Mouse (Mus musculus) heart, embryonic 12.5 days (tissue): Measurements from ENCODE around the gene Napsa. TPM values are rescaled to one million over a fixed set of nuclear protein-coding genes. Genes with fewer than 3 reads are reported as not detected.

Experiments used
- ATAC-seq: fragments of 200-750 bp; cut with Nextera tagmentation; 2 replicates; pipeline ENCODE4 v1.8.0; 2017; ENCODE audit warnings: moderate TSS enrichment, moderate library complexity; ENCODE audit not compliant: insufficient number of reproducible peaks, low FRiP score
- H3K27ac ChIP-seq: fragments of 300-500 bp; sonication (generic); 2 replicates; pipeline ENCODE4 v1.5.1; 2016; ENCODE audit warnings: mild to moderate bottlenecking, moderate library complexity; ENCODE audit not compliant: poor library complexity, severe bottlenecking
- H3K27me3 ChIP-seq: fragments of 300-500 bp; sonication (generic); replicated peaks from 2 replicates; pipeline ENCODE4 v1.6.1; 2016; ENCODE audit warnings: mild to moderate bottlenecking, moderate library complexity
- H3K36me3 ChIP-seq: fragments of 300-500 bp; sonication (generic); 2 replicates; pipeline ENCODE4 v1.6.1; 2016; ENCODE audit warnings: mild to moderate bottlenecking, moderate library complexity
- H3K4me1 ChIP-seq: fragments of 300-500 bp; sonication (generic); replicated peaks from 2 replicates; pipeline ENCODE4 v1.6.1; 2016; ENCODE audit warnings: mild to moderate bottlenecking
- H3K4me2 ChIP-seq: fragments of 300-500 bp; sonication (generic); 2 replicates; pipeline ENCODE4 v1.6.1; 2016; ENCODE audit warnings: mild to moderate bottlenecking, moderate library complexity
- H3K4me3 ChIP-seq: fragments of 300-500 bp; sonication (generic); 2 replicates; pipeline ENCODE4 v1.5.1; 2016; ENCODE audit warnings: mild to moderate bottlenecking
- H3K9ac ChIP-seq: fragments of 300-500 bp; sonication (generic); 2 replicates; pipeline ENCODE4 v1.6.1; 2016; ENCODE audit warnings: mild to moderate bottlenecking, moderate library complexity
- H3K9me3 ChIP-seq: fragments of 300-500 bp; sonication (generic); replicated peaks from 2 replicates; pipeline ENCODE4 v1.6.1; 2016; ENCODE audit warnings: mild to moderate bottlenecking, moderate library complexity
- WGBS: fragments of 180-500 bp; shearing (Covaris S2); methylation state at CpG from one replicate; pipeline ENCODE4 v1.1.7; 2016; 5-methylcytosine and 5-hydroxymethylcytosine counted together
- polyA plus RNA-seq: library from polyadenylated mRNA; unstranded; fragments of >200 nt; fragmentation: Nextera tagmentation; extraction: Ambion mirVana; gene quantifications from 2 replicates; pipeline ENCODE4 v1.2.1, GENCODE M21; 2016

Napsa gene
- polyA plus RNA-seq, 1 experiment from 2014 or later = not detected

DNA sequence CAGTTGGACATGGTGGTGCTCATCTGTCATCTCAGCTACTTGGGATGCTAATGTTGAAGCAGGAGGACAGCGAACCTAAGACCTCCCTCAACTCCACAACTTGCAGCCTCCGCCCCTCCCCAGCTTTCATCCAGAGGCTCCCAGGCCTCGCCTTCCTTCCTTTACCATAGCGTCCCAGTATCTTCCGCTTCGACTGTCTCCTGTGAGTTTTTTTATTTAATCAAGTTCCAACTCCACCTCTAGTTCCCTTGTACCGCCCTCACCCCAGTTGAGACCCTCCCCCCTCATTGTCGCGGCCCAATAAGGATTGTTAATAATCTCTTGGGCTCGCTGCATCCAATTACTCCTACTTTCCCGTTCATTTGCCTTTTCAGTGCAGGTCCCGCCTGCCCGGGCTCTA, 17.8 kb downstream of the Napsa start:
- Histone ChIP-seq H3K9ac (no peak overlapping the region), H3K27me3 (peaks cover 93% of the 10 kb centered on the region), H3K9me3 (no peaks in the 10 kb centered on the region), H3K4me3 (peak overlapping the region; percentile 57), H3K27ac (no peak overlapping the region), H3K4me1 (peaks cover 33% of the 10 kb centered on the region), H3K4me2 (peak overlapping the region; percentile 91), H3K36me3 (no peaks in the 10 kb centered on the region)
- WGBS = 3% methylated on average over 13 of the region's 13 CpGs
- no peak for ATAC-seq

DNA sequence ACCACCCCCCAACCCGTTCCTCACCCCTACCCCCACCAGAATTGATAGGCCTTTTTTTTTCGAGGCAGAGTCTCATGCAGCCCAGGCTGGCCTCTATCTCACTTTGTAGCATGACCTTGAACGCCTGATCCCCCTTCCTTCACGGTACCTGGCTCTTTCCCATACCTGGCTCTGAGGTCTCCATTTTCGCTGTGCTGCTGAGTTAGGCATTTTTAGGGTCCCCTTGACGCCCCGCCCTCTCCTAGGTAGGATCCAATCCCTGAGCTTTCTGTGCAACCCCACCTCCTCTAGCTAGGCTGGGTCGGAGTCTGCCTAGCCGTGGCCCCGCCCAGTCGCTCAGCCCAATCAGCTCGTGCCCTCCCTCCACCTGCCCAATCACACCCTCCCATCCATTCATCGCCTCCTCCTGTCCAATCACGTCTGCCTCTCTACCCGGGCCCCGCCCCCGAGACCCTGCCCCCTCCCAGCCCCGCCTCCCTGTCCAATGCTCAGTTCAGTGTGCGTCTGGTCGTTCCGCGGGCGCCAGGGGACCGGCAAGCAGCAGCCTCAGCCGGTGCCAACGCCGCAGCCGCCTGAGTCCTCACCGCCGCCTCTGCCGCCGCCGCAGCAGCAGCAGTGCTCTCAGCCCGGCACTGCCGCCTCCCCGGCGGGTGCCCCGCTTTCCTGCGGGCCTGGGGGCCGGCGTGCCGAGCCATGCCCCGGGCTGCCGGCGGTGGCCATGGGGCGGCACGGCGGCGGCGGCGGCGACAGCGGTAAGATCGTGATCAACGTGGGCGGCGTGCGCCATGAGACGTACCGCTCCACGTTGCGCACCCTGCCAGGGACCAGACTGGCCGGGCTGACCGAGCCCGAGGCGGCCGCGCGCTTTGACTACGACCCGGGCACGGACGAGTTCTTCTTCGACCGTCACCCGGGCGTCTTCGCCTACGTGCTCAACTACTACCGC, 18.5 kb downstream of the Napsa start, which contains the start of gene Kcnc3:
Gene Kcnc3 (plus strand): TSS at position 263 of the 946 bp plus-strand sequence.
- H3K4me1 ChIP-seq = peaks cover 33% of the 10 kb centered on the region
- peak within 1 kb of the TSS; percentile 57 for H3K4me3 ChIP-seq
- no peaks in the 10 kb centered on the region for H3K9me3 ChIP-seq
- peak; percentile 89 for ATAC-seq
- no peak within 1 kb of the TSS for H3K27ac ChIP-seq
- H3K27me3 ChIP-seq = peaks cover 86% of the 10 kb centered on the region
- under 1% methylated on average over 80 of the region's 80 CpGs for WGBS
- H3K9ac ChIP-seq = peak within 1 kb of the TSS; percentile 65
- no peaks in the 10 kb centered on the region for H3K36me3 ChIP-seq
- peak within 1 kb of the TSS; percentile 91 for H3K4me2 ChIP-seq

DNA sequence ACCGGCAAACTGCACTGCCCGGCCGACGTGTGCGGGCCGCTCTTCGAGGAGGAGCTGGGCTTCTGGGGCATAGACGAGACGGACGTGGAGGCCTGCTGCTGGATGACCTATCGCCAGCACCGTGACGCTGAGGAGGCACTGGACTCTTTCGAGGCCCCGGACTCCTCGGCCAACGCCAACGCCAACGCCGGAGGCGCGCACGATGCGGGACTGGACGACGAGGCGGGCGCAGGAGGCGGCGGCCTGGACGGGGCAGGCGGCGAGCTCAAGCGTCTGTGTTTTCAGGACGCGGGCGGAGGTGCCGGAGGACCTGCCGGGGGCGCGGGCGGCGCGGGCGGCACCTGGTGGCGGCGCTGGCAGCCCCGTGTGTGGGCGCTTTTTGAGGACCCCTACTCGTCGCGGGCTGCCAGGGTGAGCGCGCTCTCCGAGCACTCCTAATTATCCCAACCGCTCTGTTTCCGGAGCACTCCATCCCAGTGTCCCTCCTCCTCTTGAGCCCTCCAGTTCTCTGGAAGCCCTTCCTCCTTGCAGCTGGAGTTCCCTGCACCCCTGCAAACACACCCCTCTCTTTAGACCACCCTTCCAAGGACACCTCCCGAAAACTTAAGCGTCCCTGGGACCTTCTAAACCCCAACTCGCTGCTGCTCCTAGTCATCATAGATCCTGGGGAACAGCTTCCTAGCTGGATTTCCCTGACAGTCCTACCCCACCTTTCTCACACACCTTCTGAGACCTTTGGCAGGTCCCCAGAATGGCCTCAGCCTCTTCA, 19.4 kb downstream of the Napsa start:
- under 1% methylated on average over 60 of the region's 60 CpGs for WGBS
- peaks cover 77% of the 10 kb centered on the region for H3K27me3 ChIP-seq
- no peak for ATAC-seq
- H3K27ac ChIP-seq = no peak overlapping the region
- H3K4me2 ChIP-seq = peak overlapping the region; percentile 91
- no peaks in the 10 kb centered on the region for H3K9me3 ChIP-seq
- H3K9ac ChIP-seq = peak overlapping the region; percentile 29; the same call in 1 of the 2 replicates
- H3K4me3 ChIP-seq = peak overlapping the region; percentile 57
- peaks cover 33% of the 10 kb centered on the region for H3K4me1 ChIP-seq
- H3K36me3 ChIP-seq = no peaks in the 10 kb centered on the region

DNA sequence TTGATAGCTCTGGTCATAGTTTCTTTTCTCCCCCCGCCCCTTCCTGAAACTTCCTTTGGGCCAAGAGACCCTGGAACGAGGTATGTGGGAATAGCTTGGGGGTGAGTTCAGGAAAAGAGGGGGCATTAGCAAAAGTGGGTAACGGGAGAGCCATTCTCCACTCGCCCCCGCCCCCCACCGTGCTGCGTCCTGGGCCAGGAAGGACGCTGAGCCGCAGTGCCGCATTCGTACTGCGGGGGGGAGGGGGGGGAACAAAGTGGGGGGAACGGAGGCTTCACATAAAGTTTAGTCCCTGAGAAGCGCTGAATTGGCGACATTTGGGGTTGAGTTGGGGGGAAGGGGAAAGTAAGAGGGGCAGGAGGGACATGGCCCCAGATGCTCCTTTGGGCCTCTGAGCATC, 20.9 kb downstream of the Napsa start:
- H3K27me3 ChIP-seq = peaks cover 62% of the 10 kb centered on the region
- H3K4me3 ChIP-seq = no peak overlapping the region
- peaks cover 33% of the 10 kb centered on the region for H3K4me1 ChIP-seq
- no peaks in the 10 kb centered on the region for H3K9me3 ChIP-seq
- no peak overlapping the region for H3K4me2 ChIP-seq
- no peaks in the 10 kb centered on the region for H3K36me3 ChIP-seq
- ATAC-seq = no peak
- H3K9ac ChIP-seq = no peak overlapping the region
- 5% methylated on average over 15 of the region's 15 CpGs for WGBS
- no peak overlapping the region for H3K27ac ChIP-seq

DNA sequence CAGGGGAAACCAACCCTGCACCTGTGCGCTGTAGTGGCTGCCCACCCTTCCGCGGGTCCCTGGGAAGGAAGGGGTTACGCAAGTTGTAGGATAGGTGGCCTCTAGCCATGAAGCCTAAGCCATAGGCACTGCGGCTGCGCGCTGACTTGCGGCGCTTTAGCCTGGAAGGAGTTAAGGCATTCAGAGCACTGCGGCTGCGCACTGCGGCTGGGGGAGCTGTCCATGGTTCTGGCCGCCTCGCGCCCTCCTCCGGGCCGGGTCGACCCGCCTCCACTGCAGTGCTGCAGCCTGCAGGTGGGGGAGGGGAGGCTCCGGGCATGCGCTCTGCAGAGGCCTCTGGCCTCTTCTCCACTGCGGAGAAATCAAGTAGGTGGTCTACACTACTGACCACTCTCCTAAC, 21.6 kb downstream of the Napsa start:
- Histone ChIP-seq H3K27ac (no peak overlapping the region), H3K36me3 (no peaks in the 10 kb centered on the region), H3K4me1 (peaks cover 28% of the 10 kb centered on the region), H3K27me3 (peaks cover 61% of the 10 kb centered on the region), H3K9me3 (no peaks in the 10 kb centered on the region), H3K9ac (no peak overlapping the region), H3K4me3 (no peak overlapping the region), H3K4me2 (0 out of 2 replicates have a peak overlapping the region, but pooled peaks have one; percentile 22)
- ATAC-seq = peak; percentile 19; the same call in 1 of the 2 replicates
- under 1% methylated on average over 22 of the region's 22 CpGs for WGBS

DNA sequence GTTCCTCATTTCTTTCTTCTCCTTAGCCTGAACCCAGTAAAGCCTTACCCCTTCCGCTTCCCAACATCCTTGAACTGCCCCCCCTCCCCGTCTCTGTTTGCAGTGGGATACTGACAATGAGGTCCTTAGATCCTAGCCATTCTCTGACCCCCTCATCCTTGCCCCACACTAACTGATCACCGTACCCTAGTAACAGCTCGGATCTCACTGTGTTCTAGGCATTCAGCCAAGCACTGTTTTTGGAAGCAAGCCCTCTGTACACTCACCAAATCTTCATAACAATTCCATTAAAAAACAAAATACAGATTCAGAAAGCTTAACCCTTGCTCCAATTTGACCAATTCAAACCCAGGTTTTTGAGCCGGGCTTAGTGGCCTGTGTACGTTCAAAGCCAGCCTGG, 22.1 kb downstream of the Napsa start:
- ATAC-seq = no peak
- no peaks in the 10 kb centered on the region for H3K9me3 ChIP-seq
- H3K9ac ChIP-seq = no peak overlapping the region
- no peak overlapping the region for H3K27ac ChIP-seq
- H3K4me3 ChIP-seq = no peak overlapping the region
- WGBS = 56% methylated on average over 6 of the region's 6 CpGs
- H3K27me3 ChIP-seq = peaks cover 60% of the 10 kb centered on the region
- no peaks in the 10 kb centered on the region for H3K36me3 ChIP-seq
- H3K4me1 ChIP-seq = peaks cover 23% of the 10 kb centered on the region
- H3K4me2 ChIP-seq = no peak overlapping the region

DNA sequence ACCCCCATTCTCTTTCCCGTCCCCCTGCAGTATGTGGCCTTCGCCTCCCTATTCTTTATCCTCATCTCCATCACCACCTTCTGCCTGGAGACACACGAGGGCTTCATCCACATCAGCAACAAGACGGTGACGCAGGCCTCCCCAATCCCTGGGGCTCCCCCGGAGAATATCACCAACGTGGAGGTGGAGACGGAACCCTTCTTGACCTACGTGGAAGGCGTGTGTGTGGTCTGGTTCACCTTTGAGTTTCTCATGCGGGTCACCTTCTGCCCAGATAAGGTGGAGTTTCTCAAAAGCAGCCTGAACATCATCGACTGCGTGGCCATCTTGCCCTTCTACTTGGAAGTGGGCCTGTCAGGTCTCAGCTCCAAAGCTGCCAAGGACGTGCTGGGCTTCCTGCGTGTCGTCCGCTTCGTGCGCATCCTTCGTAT, 23.0 kb downstream of the Napsa start:
- H3K27ac ChIP-seq = no peak overlapping the region
- WGBS = 91% methylated on average over 20 of the region's 20 CpGs
- no peak overlapping the region for H3K4me3 ChIP-seq
- no peaks in the 10 kb centered on the region for H3K36me3 ChIP-seq
- peaks cover 60% of the 10 kb centered on the region for H3K27me3 ChIP-seq
- H3K4me2 ChIP-seq = no peak overlapping the region
- no peak for ATAC-seq
- no peaks in the 10 kb centered on the region for H3K9me3 ChIP-seq
- H3K9ac ChIP-seq = no peak overlapping the region
- H3K4me1 ChIP-seq = peaks cover 21% of the 10 kb centered on the region

DNA sequence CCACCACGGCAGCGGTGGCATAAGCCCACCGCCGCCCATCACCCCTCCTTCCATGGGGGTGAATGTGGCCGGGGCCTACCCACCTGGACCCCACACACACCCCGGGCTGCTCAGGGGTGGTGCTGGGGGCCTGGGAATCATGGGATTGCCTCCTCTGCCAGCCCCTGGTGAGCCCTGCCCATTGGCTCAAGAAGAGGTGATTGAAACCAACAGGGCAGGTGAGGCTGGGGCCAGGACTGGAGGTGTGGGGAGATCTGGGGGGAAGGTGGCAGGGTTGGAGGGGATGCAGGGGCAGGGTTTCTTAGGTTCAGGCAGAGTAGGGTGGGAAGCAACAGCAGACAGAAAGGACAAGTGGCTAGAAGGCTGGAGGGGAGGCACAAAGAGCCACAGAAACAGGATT, 23.9 kb downstream of the Napsa start:
- no peak for ATAC-seq
- Histone ChIP-seq H3K4me2 (no peak overlapping the region), H3K9me3 (no peaks in the 10 kb centered on the region), H3K27me3 (peaks cover 60% of the 10 kb centered on the region), H3K27ac (no peak overlapping the region), H3K36me3 (no peaks in the 10 kb centered on the region), H3K9ac (no peak overlapping the region), H3K4me1 (peaks cover 12% of the 10 kb centered on the region), H3K4me3 (no peak overlapping the region)
- 92% methylated on average over 6 of the region's 6 CpGs for WGBS

DNA sequence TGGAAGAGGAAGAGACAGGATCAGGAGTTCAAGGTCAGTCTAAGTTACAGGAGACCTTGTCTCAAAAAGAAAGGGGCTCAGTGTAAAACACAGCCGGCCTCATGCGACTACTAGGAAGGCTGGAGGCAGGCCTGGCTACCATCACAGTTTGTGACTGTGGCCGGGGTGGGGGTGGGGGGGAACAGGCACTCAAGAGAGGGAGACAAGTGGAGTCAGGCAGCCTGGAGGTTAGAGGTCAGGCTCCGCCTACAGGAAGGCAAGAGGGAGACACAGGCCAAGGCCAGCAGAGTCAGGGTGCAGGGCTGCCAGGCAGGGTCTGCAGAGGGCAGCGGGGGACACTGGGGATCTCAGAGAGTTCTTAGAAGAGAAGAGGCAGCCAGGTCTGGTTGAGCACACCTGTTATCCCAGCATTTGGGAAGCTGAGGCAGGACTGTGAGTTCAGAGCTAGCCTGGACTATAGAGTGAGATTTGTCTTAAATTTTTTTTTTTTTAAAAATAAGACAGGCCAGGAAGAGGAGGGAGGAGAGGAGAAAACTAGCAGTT, 24.9 kb downstream of the Napsa start:
- Histone ChIP-seq H3K36me3 (no peaks in the 10 kb centered on the region), H3K9ac (no peak overlapping the region), H3K4me3 (no peak overlapping the region), H3K27me3 (peaks cover 60% of the 10 kb centered on the region), H3K4me2 (no peak overlapping the region), H3K9me3 (no peaks in the 10 kb centered on the region), H3K27ac (no peak overlapping the region), H3K4me1 (peaks cover 6% of the 10 kb centered on the region; the same call in 1 of the 2 replicates)
- 36% methylated on average over 5 of the region's 5 CpGs for WGBS
- no peak for ATAC-seq

DNA sequence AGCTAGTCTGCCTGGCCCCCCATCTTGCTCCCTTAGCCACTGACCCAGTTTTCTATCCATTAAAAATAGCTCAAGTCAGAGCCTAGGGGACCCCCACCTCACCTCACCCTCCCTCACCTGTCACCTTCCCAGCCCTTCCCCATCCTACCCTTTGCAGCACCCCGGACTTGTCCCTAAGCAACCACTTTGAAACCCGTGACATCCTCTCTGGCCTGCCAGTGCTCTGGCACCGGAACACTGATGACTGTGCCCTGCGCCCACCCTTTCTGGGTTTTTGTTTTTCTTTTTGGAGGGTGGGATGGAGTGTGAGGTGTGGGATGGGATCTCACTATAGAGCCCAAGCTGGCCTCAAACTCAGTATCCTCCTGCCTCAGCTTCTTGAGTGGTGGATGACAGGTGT, 25.5 kb downstream of the Napsa start:
- H3K9me3 ChIP-seq = no peaks in the 10 kb centered on the region
- H3K36me3 ChIP-seq = no peaks in the 10 kb centered on the region
- 82% methylated on average over 4 of the region's 4 CpGs for WGBS
- no peak overlapping the region for H3K27ac ChIP-seq
- peaks cover 60% of the 10 kb centered on the region for H3K27me3 ChIP-seq
- no peak overlapping the region for H3K4me2 ChIP-seq
- H3K4me3 ChIP-seq = no peak overlapping the region
- peaks cover 6% of the 10 kb centered on the region; the same call in 1 of the 2 replicates for H3K4me1 ChIP-seq
- no peak overlapping the region for H3K9ac ChIP-seq
- no peak for ATAC-seq

DNA sequence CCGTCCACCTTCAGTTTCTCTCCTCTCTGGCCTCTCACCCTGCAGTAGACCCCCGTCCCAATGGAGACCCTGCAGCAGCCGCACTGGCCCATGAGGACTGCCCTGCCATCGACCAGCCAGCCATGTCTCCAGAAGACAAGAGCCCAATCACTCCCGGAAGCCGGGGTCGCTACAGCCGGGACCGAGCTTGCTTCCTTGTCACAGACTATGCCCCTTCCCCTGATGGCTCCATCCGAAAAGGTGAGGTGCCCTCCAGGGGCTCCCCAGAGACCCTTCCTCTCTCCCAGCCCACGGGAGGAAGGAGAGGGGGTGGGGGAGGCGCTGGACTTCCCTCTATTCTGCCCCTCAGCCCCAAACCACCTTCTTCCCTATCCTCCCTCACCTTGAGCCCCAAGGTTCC, 26.2 kb downstream of the Napsa start:
- ATAC-seq = no peak
- Histone ChIP-seq H3K27ac (no peak overlapping the region), H3K9ac (no peak overlapping the region), H3K4me2 (no peak overlapping the region), H3K27me3 (peaks cover 60% of the 10 kb centered on the region), H3K4me1 (peaks cover 6% of the 10 kb centered on the region; the same call in 1 of the 2 replicates), H3K4me3 (no peak overlapping the region), H3K36me3 (no peaks in the 10 kb centered on the region), H3K9me3 (no peaks in the 10 kb centered on the region)
- WGBS = 80% methylated on average over 12 of the region's 12 CpGs
